9 mouse cellular contexts compared by ENCODE assay signal in genomic region chr8:116484087-116484486, GRCm38 (mm10). TPM values are rescaled to one million over a fixed set of nuclear protein-coding genes. Genes with fewer than 3 reads are reported as not detected.
DNase-seq lines count a peak whose midpoint lies in the region; ATAC-seq and TF ChIP-seq lines count a peak whose summit lies in the region.
"Had no signal": no experiment of that assay in that cellular context is flagged by ENCODE, and none has a peak within 500 bp of the region (broad histone marks: within the 10 kb centered on the region; RNA-seq: fewer than 3 reads in every experiment).

No protein-coding gene starts in this region.

- H3K4me1 ChIP-seq in embryonic facial prominence, embryonic 12.5 days = no peaks in the 10 kb centered on the region
- H3K4me1 ChIP-seq: limb, embryonic 12.5 days had no signal

- intact Hi-C loops in left cerebral cortex, adult 2 months (cut with DNase I) = loop anchor here (5.0 kb wide), 1 partner anchor 138 kb away; no protein-coding TSS in a partner anchor
- intact Hi-C loops in left cerebral cortex, postnatal 4 days (cut with DNase I) = loop anchor here (5.0 kb wide), 1 partner anchor 388 kb away; no protein-coding TSS in a partner anchor
- intact Hi-C loops in left cerebral cortex, postnatal 10 days (cut with DNase I) = loop anchor here (5.0 kb wide), 1 partner anchor 383 kb away; no protein-coding TSS in a partner anchor

- H3K4me3 ChIP-seq in left cerebral cortex, adult 2 months = no peak overlapping the region
- no peak overlapping the region for H3K4me3 ChIP-seq in embryonic facial prominence, embryonic 12.5 days
- H3K4me3 ChIP-seq: limb, embryonic 12.5 days had no signal

- H3K36me3 ChIP-seq in embryonic facial prominence, embryonic 12.5 days = no peaks in the 10 kb centered on the region
- H3K36me3 ChIP-seq: limb, embryonic 12.5 days had no signal

- peak; percentile 81 for TF ChIP-seq CTCF in left cerebral cortex, adult 2 months (IDR thresholded peaks at IDR 0.05)

- no peak for ATAC-seq in embryonic facial prominence, embryonic 12.5 days (ENCODE audit: insufficient number of reproducible peaks, insufficient read depth, low FRiP score, low TSS enrichment)
- ATAC-seq in megakaryocyte-erythroid progenitor cell, adult 5-6 weeks (replicated peaks; ENCODE audit: low FRiP score, low TSS enrichment, poor library complexity, severe bottlenecking) = 0 out of 2 replicates have a peak, but pooled peaks have one; percentile 67

- 23% methylated on average over 2 of the region's 2 CpGs for WGBS in embryonic facial prominence, embryonic 12.5 days

- H3K9ac ChIP-seq in embryonic facial prominence, embryonic 12.5 days = no peak overlapping the region
- H3K9ac ChIP-seq: limb, embryonic 12.5 days had no signal

- H3K4me2 ChIP-seq in embryonic facial prominence, embryonic 12.5 days (replicated peaks) = peak overlapping the region; percentile 24; the same call in 1 of the 2 replicates
- H3K4me2 ChIP-seq: limb, embryonic 12.5 days had no signal

- no peaks in the 10 kb centered on the region for H3K27me3 ChIP-seq in embryonic facial prominence, embryonic 12.5 days
- H3K27me3 ChIP-seq: limb, embryonic 12.5 days had no signal

- no peak overlapping the region for H3K27ac ChIP-seq in left cerebral cortex, adult 2 months
- no peak overlapping the region for H3K27ac ChIP-seq in embryonic facial prominence, embryonic 12.5 days
- H3K27ac ChIP-seq: limb, embryonic 12.5 days had no signal

- DNase-seq in left cerebral cortex, adult 2 months (ENCODE audit: extremely low spot score in 1 of 2, low spot score in 2 of 2) = no peak
- DNase-seq in left cerebral cortex, postnatal 4 days = no peak
- peak; percentile 18 for DNase-seq in Muller cell, postnatal 12 days (ENCODE audit: inconsistent ontology term)
- DNase-seq in layer of hippocampus, adult 9-10 months (ENCODE audit: low spot score) = no peak
- DNase-seq in left cerebral cortex, postnatal 10 days (ENCODE audit: extremely low spot score in 1 of 2, low spot score in 2 of 2) = no peak
- DNase-seq in gastrocnemius, adult 8-10 months (ENCODE audit: low spot score in 2 of 2) = no peak

- H3K9me3 ChIP-seq in embryonic facial prominence, embryonic 12.5 days = no peaks in the 10 kb centered on the region
- H3K9me3 ChIP-seq: limb, embryonic 12.5 days had no signal

RNA-seq across cellular contexts. Expression of gene Dynlrb2, which starts 20.7 kb away (rescaled TPM):
- 1 to 10 TPM; 1.3 to 3.6 TPM for total RNA-seq in left cerebral cortex, adult 2 months (2021)
- 1 to 10 TPM; 1.8 to 3.1 TPM for total RNA-seq in left cerebral cortex, postnatal 4 days (2021)
- polyA plus RNA-seq in embryonic facial prominence, embryonic 12.5 days (2016; fragmentation: Nextera tagmentation; extraction: Ambion mirVana) = 0.93 TPM in 1 of 2 replicates, not detected in the other
- not detected in 2 replicates for total RNA-seq in megakaryocyte-erythroid progenitor cell, adult 5-6 weeks (2014; fragmentation: Nextera tagmentation)
- not detected in 2 replicates for total RNA-seq in megakaryocyte-erythroid progenitor cell, adult 5-6 weeks (2017)
- 1 to 10 TPM; 1.0 to 1.5 TPM for total RNA-seq in left cerebral cortex, postnatal 10 days (2021)
- total RNA-seq in gastrocnemius, adult 8-10 months (2022) = under 1 TPM in 1 of 4 experiments, not detected in 3; 0.86 TPM
- polyA plus RNA-seq: limb, embryonic 12.5 days had no signal
